Mouse (Mus musculus): ENCODE data around the gene Ncaph. TPM values are rescaled to one million over a fixed set of nuclear protein-coding genes. Genes with fewer than 3 reads are reported as not detected.

The Ncaph gene
- total and polyA plus RNA-seq, 3 experiments: 19.4 to 122 (median 103) TPM

DNA sequence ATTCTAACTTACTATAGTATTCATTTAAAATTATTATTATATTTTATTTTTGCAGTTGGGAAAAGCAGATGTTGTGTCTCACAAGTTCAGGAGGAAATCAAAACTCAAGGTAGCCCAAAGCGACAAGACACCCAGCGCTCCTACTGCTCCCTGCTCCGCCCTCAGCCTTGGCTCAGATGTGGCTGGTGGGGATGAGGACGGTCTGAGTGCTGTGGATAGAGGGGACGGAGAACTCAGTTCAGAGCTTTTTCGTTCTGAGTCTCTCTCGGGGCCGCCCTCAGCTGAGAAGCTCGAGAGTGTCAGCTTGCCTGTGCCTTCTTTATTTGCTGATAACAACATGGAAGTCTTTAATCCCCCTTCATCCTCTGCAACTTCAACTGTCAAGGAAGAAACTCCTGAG lies 72.3 kb downstream of the Ncaph start:
- Histone ChIP-seq H3K27me3 (ENCODE audit: insufficient read depth, low read length) (no peaks in the 10 kb centered on the region), H3K4me1 (ENCODE audit: insufficient read depth, low read depth, low read length) (no peaks in the 10 kb centered on the region), H3K4me3 (ENCODE audit: low read depth, low read length) (no peak overlapping the region), H3K9me3 (replicated peaks) (no peaks in the 10 kb centered on the region), H3K36me3 (replicated peaks) (peaks cover 62% of the 10 kb centered on the region)
- TF ChIP-seq GATA1 (IDR thresholded peaks at IDR 0.05; ENCODE audit: borderline replicate concordance, low read length) (no peak), GATA2 (IDR thresholded peaks at IDR 0.05; ENCODE audit: borderline replicate concordance, low read depth, low read length) (no peak), CTCF (IDR thresholded peaks at IDR 0.05; ENCODE audit: low read depth, low read length) (no peak), POLR2AphosphoS5 (IDR thresholded peaks at IDR 0.05; ENCODE audit: insufficient replicate concordance, low read depth, low read length) (no peak), TAL1 (conservative IDR thresholded peaks at IDR 0.05; ENCODE audit: low read depth, low read length) (no peak)
- DNase-seq (ENCODE audit: low spot score) (no peak), ATAC-seq (ENCODE audit: extremely low read depth, insufficient number of reproducible peaks, low FRiP score, poor library complexity, severe bottlenecking) (no peak)

Other genes with a start within 250 kb of the Ncaph start
- gene Sppl2a, start 200.7 kb downstream of the Ncaph start, total RNA-seq (2014; fragmentation: Nextera tagmentation): 63.4 and 68.4 TPM in 2 replicates
- gene Sppl2a, start 200.7 kb downstream of the Ncaph start, total RNA-seq (2017): 49.0 and 50.2 TPM in 2 replicates
- 4.9 and 6.4 TPM in 2 replicates for gene Sppl2a, start 200.7 kb downstream of the Ncaph start, polyA plus RNA-seq (2012)
- gene Ap4e1, start 125.2 kb downstream of the Ncaph start, total RNA-seq (2014; fragmentation: Nextera tagmentation): 30.3 and 31.7 TPM in 2 replicates
- gene Ap4e1, start 125.2 kb downstream of the Ncaph start, total RNA-seq (2017): 30.1 and 30.9 TPM in 2 replicates
- 5.0 and 5.5 TPM in 2 replicates for gene Ap4e1, start 125.2 kb downstream of the Ncaph start, polyA plus RNA-seq (2012)
- 17.3 and 18.3 TPM in 2 replicates for gene Blvra, start 63.3 kb downstream of the Ncaph start, total RNA-seq (2014; fragmentation: Nextera tagmentation)
- 30.6 and 35.4 TPM in 2 replicates for gene Blvra, start 63.3 kb downstream of the Ncaph start, total RNA-seq (2017)
- gene Blvra, start 63.3 kb downstream of the Ncaph start, polyA plus RNA-seq (2012): 2.0 and 3.1 TPM in 2 replicates
- gene Itpripl1, start 9.5 kb upstream of the Ncaph start, total RNA-seq (2014; fragmentation: Nextera tagmentation): 25.5 and 27.1 TPM in 2 replicates
- gene Itpripl1, start 9.5 kb upstream of the Ncaph start, total RNA-seq (2017): 38.7 and 44.4 TPM in 2 replicates
- 7.0 and 10.8 TPM in 2 replicates for gene Itpripl1, start 9.5 kb upstream of the Ncaph start, polyA plus RNA-seq (2012)
- gene 1810024B03Rik, start 74.3 kb upstream of the Ncaph start, total RNA-seq (2014; fragmentation: Nextera tagmentation): 4.7 and 5.2 TPM in 2 replicates
- 4.7 and 4.8 TPM in 2 replicates for gene 1810024B03Rik, start 74.3 kb upstream of the Ncaph start, total RNA-seq (2017)
- 0.08 and 0.14 TPM in 2 replicates for gene 1810024B03Rik, start 74.3 kb upstream of the Ncaph start, polyA plus RNA-seq (2012)
- gene Snrnp200, start 74.4 kb upstream of the Ncaph start, total RNA-seq (2014; fragmentation: Nextera tagmentation): 155 and 199 TPM in 2 replicates
- gene Snrnp200, start 74.4 kb upstream of the Ncaph start, total RNA-seq (2017): 216 and 224 TPM in 2 replicates
- 25.0 and 32.5 TPM in 2 replicates for gene Snrnp200, start 74.4 kb upstream of the Ncaph start, polyA plus RNA-seq (2012)
- 40.9 and 49.2 TPM in 2 replicates for gene Ciao1, start 113.9 kb upstream of the Ncaph start, total RNA-seq (2014; fragmentation: Nextera tagmentation)
- gene Ciao1, start 113.9 kb upstream of the Ncaph start, total RNA-seq (2017): 42.5 and 46.4 TPM in 2 replicates
- gene Ciao1, start 113.9 kb upstream of the Ncaph start, polyA plus RNA-seq (2012): 11.3 and 12.7 TPM in 2 replicates
- gene Tmem127, start 114.0 kb upstream of the Ncaph start, total RNA-seq (2014; fragmentation: Nextera tagmentation): 21.7 and 47.9 TPM in 2 replicates
- gene Tmem127, start 114.0 kb upstream of the Ncaph start, total RNA-seq (2017): 29.9 and 30.8 TPM in 2 replicates
- gene Tmem127, start 114.0 kb upstream of the Ncaph start, polyA plus RNA-seq (2012): 26.4 and 27.7 TPM in 2 replicates
- 73.9 and 81.6 TPM in 2 replicates for gene Stard7, start 136.3 kb upstream of the Ncaph start, total RNA-seq (2014; fragmentation: Nextera tagmentation)
- gene Stard7, start 136.3 kb upstream of the Ncaph start, total RNA-seq (2017): 242 and 250 TPM in 2 replicates
- 46.5 and 50.4 TPM in 2 replicates for gene Stard7, start 136.3 kb upstream of the Ncaph start, polyA plus RNA-seq (2012)
- not detected in 2 replicates for gene Dusp2, start 202.2 kb upstream of the Ncaph start, total RNA-seq (2014; fragmentation: Nextera tagmentation)
- 0.11 and 0.23 TPM in 2 replicates for gene Dusp2, start 202.2 kb upstream of the Ncaph start, total RNA-seq (2017)
- 0.04 TPM in 1 of 2 replicates, not detected in the other for gene Dusp2, start 202.2 kb upstream of the Ncaph start, polyA plus RNA-seq (2012)
- not detected in 2 replicates for gene Astl, start 204.7 kb upstream of the Ncaph start, total RNA-seq (2014; fragmentation: Nextera tagmentation)
- gene Astl, start 204.7 kb upstream of the Ncaph start, total RNA-seq (2017): 0.11 and 0.12 TPM in 2 replicates
- gene Astl, start 204.7 kb upstream of the Ncaph start, polyA plus RNA-seq (2012): not detected in 2 replicates
- not detected in 2 replicates for gene Adra2b, start 229.3 kb upstream of the Ncaph start, total RNA-seq (2014; fragmentation: Nextera tagmentation)
- gene Adra2b, start 229.3 kb upstream of the Ncaph start, total RNA-seq (2017): 0.05 TPM in 1 of 2 replicates, not detected in the other
- not detected in 2 replicates for gene Adra2b, start 229.3 kb upstream of the Ncaph start, polyA plus RNA-seq (2012)